Mouse (Mus musculus) heart, postnatal 0 days (tissue): ENCODE data around the gene Cyp2b23.
"Not testable (repeated sequence)": the region's sequence is repeated elsewhere in the genome, so short reads cannot be mapped to it uniquely, and the experiment has no call there.

Source experiments
- CTCF ChIP-seq: IDR thresholded peaks from 2 replicates; pipeline ENCODE4 v1.5.1; 2016; ENCODE audit warnings: antibody characterized with exemption, control low read depth, low read depth
- EP300 ChIP-seq: IDR thresholded peaks from 2 replicates; pipeline ENCODE4 v1.6.1; 2016; ENCODE audit warnings: antibody characterized with exemption, low read depth

GRCm38 (mm10) chr7:26706191-26706590, 20.0 kb upstream of the Cyp2b23 start:
- TF ChIP-seq CTCF, EP300: not testable (repeated sequence)
